Mouse (Mus musculus): Measurements from ENCODE around the gene Pbx1.

GRCm38 (mm10) chr1:168405645-168406290 lies 26.3 kb downstream of the Pbx1 start:
- TF ChIP-seq POLR2A (IDR thresholded peaks at IDR 0.05; ENCODE audit: borderline replicate concordance, extremely low read depth, low read depth, low read length), result no peak
- no peak for TF ChIP-seq CTCF (IDR thresholded peaks at IDR 0.05; ENCODE audit: insufficient read depth, low read length)

Measured in lung, adult 2 months (tissue).